Mouse (Mus musculus): ENCODE measurements around the gene Smyd3. TPM values are rescaled to one million over a fixed set of nuclear protein-coding genes. Genes with fewer than 3 reads are reported as not detected.

Smyd3 gene
- total RNA-seq, 4 experiments from 2014 or later = 7.0 to 8.3 (median 7.8) TPM

DNA sequence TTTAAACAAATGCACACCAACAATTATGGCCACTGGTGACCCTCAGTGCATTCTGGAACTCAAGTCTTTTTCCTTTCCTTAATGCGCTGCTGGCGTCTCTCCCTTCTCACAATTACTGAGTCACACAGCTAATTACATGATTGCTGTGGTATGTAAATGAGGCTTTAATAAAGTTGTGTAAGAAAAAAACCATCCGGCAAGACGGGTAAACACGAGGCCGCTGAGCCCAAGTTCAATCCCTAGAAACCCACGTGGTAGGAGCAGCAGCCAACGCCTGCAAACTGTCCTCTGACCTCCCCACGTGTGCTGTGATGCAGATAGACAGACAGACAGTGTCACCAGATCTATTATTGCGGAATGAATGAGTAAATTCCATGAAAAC lies 58.9 kb downstream of the Smyd3 start:
- DNase-seq (ENCODE audit: low spot score) = no peak

DNA sequence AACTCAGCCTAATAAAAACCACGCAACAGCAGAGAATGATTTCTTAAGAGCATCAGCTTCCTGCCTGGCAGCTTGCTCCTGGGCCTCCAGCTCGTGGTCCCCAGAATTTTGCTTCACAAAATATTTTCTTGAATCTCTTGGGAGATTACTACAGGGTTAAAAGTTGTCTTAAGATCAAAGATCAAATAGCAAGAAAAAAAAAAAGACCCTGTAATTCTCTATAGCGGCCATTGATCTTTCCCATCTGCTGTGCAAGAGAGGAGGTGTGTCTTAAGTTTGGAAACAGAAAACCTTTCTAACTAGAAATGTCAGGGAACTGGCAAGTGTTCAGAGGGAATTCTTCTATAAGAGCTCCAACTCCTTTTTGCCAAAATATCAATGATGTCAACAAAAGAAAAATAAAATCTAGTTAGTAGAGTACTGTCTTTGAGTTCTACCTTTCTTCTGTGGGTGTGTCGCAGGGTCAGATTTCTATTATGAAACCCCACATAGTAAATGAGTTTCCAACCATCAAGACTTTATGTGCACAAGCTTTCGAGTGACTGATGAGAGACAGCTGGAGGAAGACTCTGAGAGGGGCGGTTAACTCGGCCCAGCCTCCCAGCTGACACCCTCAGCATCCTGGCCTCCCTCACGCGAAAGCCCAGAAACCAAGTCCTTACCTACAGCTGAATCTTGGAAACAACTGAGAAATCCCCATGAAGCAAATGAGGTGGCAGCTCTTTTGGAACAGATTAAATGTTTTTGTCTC lies 59.4 kb downstream of the Smyd3 start:
- no peak for DNase-seq (ENCODE audit: low spot score)

DNA sequence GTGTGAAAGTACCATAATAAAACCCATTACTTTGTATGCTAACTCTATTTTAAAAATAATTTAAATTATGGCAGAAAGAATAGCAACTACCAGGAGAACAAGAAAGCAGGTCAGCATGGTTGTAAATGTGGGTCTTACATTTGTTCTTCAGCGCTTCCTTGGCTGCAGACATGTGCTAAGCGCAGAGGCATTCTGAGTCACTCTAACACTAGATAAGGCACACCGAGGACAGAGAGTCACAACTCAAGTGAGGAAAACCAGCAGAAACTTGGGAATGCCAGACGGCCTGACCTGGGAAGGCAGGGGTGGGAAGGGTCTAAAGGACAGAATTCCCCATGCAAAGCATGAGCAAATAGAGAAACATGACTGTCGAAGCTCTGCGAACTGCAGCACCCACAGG lies 63.2 kb downstream of the Smyd3 start:
- DNase-seq (ENCODE audit: low spot score) = no peak

DNA sequence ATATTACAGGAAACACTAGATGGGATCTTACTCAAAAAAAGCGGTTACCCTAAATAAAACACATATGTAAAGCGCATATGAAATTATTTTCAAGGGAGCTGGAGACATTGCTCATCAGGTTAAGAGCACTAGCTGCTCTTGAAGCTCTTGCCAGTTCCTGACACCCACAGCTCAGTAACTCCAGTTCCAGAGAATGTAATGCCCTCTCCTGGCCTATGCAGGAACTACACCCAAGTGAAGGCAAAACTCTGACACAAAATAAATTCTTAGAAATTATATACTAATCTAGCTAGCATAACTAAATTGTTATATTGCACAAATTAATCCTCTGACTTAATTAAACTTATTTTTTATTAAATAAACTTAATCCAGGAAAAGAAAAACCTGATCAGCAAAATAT lies 66.6 kb downstream of the Smyd3 start:
- DNase-seq (ENCODE audit: low spot score) = no peak

DNA sequence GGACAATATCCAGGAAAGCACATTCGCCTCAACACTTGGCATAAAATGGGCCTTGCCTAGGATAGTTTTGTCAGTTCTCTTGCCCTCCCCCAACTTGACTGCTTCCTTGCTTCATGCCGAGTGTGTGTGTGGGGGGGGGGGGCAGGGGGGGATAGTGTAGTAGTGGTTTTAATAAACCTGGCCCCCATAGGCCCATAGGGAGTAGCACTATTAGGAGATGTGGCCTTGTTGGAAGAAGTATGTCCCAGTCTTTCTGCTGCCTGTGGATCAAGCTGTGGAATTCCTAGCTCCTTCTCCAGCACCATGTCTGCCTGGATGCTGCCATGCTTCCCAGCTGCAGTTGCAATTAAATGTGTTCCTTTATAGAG lies 71.0 kb downstream of the Smyd3 start:
- no peak for DNase-seq (ENCODE audit: low spot score)

DNA sequence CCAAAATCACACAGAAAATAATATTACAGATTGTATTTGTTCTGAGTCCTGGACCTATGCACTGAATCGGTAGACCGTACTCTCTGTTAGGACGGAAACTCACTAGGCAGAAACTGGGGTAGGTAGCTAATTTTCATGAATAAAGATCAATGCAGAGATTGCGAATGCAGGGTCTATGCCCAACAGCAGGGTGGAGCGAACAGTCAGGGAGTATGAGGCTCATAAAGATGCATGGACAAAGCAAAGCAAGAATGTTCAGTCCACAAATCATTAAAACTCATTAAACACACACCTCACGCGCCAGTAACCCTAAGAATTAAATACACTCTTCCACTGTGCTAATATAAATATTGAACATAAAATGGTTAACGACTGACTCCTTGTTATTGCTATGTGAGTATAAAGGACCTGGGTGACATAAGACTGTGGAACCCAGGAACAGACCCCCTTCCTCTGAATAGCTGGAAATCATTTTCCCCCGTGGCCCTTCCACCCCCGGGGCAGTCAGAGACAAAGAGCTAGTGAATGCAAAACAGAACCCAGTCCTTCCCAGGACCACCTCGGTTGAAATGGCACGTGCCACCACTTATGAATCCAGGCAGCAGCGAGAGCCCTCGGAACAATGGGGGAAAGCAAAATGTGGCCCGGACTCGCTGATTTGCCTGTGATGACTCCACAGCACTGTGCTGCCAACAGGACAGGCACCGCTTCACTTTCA lies 71.6 kb downstream of the Smyd3 start:
- no peak for DNase-seq (ENCODE audit: low spot score)

DNA sequence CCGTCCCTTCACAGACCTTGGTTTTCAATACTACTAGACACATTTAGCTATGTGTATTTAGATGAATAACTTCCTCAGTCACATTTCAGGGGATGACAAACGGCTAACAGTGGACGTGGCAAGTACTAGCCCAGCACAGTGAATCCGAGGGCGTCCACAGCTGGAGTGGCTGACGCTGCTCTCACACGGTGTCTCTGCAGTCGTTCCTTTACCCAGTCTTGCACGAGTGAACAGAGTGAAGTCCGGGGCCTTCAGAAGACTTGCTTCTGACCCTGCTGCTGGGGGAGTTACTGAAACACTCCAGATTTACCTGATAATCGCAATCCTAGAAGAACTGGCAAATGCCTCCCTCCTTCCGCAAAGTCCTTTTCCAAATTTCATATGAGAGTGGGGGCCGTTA lies 74.0 kb downstream of the Smyd3 start:
- no peak for DNase-seq (ENCODE audit: low spot score)

DNA sequence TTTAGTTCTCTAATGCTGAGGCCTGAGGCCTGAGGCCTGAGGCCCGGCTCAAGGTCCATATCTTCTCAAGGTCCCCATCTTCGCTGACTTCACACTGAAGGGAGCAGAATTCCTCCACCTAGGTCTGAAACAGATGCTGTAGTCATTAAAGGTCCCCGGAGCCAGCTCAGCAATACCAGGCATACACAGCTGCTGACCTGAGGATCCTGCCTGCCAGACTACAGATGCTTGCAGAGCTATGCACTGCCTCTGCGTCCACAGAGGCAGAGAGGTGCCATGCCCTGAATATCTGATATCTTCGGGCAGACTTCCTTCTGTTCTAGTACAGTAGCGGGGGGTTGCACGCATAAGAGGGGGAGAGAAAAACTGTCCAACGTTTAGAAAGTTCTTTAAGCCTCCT lies 74.4 kb downstream of the Smyd3 start:
- DNase-seq (ENCODE audit: low spot score) = no peak

DNA sequence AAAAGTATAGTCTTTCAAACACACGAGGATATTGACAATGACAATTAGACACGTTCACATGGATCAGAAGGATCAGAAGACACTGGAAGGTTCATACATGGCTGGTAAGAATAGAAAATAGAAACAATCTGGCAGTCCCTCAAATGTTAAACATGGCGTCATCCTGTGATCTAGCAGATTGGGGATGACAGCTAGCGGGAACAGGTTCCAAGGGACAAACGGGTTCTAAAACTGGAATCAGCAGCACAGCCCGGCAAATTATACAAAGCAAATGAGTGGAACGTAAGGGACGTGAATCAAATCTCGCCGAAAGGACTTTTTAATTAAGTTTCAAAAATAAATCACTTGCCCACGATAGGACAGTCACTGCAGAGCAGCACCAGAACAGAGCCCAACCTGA lies 81.2 kb downstream of the Smyd3 start:
- no peak for DNase-seq (ENCODE audit: low spot score)

DNA sequence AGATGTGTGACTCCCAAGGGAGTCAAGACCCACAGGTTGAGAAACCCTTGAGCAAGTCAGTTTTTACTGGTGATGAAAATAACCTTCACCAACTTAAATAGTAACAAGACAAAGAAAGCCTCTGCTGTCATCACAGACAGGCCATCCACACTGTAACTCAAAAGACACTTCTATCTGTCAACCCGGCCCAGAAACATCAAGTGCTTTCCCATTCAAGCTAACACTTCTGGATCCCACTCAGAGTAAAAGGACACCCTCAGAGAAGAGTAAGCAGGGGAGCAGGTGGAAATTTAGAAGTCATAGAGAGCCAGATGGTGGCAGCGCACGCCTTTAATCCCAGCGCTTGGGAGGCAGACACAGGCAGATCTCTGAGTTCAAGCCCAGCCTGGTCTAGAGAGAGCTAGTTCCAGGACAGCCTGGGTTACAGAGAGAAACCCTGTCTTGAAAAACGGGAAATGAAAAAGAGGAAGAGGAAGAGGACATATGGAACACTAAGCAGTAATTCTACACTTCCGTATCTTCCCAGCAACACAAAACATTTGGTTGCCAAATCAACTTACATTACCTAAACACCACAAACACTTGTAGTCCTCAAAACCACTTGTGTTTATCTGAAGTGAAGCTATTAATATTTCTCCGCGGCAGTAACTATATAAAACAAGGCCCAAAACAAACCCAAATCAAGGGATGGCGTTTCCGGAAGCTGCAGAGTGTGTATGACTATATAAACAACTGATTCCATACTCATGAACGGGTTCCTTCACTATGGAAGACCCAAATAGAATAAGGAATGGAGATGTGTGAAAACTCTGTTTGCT lies 83.2 kb downstream of the Smyd3 start:
- peak; percentile 3 for DNase-seq (ENCODE audit: low spot score)

DNA sequence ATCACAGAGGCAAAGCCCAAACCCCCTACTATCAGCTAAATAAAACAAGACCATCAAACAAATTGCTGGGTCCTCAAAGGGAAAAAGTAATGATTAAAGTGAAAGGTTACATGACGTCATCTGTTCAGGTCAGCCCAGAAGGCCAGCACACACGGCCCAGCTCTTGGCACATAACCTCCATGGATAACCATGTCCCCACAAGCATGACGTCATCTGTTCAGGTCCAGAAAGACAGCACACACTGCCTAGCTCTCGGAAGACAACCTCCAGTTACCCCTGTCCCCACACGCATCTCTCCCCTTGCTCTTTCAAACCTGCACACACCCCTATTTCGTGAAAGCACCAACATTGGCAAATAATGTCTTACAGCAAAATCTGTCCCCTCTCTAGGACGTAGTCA lies 84.0 kb downstream of the Smyd3 start:
- DNase-seq (ENCODE audit: low spot score) = no peak

DNA sequence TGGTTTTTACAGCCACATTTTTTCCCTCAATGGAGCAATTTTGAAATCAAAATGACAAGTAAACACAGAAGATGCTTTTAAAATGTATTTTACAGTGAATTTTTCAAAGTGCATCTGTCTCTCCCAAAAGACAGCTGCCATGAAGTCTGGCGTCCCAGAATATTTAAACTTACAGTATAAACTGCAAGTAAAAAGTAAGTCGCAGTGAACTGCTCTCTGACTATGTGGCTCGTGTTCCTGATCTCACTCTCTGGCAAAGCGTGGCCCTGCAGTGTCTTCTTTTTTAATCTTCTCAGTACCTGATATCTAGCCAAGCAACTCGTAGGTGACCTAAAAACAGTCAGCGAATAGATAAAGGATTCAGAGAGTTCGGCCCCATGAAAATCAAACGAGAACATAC lies 84.5 kb downstream of the Smyd3 start:
- DNase-seq (ENCODE audit: low spot score) = no peak

DNA sequence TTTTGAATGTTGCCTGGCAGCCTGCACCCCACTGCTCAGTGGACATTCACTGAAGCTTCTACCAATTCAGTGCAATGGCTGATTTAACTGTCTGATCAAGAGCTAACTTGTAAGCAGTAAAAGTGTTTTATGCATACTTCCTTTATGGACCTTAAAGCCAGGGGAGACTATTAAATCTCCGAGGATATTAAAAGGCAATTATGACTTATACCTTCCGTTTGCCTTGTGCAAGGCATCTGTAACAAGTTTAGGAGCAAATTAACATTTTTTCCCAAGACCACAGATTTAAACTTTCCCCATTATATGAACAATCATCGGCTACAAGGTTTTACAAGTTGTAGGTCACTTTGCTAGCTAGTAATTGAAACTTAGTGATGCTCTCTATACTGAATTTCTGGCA lies 87.8 kb downstream of the Smyd3 start:
- DNase-seq (ENCODE audit: low spot score) = no peak

DNA sequence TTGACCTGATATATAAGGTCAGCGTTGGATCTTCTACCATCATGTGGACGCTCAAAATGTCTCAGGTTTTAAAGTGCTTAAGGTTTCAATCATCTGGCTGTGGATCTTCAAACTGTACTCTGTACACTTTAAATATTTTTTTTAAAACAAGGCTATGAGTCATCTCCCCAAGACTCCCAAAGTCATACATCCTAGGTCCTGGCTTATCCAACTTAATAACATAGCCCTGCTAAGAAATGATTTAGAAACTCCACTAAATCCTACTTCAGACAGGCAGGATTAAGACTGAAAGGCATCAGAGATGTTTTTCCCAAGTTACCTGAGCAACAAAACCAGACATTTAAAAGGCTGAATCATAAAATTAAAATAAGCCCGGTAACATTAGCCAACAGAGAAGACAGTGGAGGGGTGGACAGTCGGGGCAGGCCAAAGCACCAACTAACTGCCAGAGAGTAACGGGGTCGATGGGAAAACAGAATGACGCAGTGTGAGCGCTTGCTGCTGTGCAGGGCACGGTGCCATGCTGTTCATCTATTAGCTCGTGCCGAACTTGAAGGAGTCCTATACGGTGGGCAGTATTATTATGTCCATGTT lies 92.9 kb downstream of the Smyd3 start:
- DNase-seq (ENCODE audit: low spot score) = no peak

DNA sequence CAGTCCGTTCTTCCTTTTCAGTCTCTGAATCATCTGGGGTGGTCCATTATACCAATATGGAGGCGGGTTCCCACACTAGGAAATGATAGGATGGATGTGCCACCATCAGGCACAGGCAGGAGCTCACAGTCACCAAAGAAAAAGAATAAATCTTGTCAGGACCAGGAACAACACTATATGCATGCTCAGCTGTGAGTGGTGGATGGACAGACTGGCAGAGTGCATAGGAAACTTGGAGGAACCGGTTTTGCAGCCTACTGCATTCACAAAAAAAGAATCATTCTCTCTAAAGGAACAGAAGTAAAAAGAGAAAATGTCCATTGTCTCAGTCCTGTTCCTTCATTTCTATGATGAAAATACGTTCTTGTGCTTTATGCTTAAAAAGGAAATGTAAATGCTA lies 98.8 kb downstream of the Smyd3 start:
- no peak for DNase-seq (ENCODE audit: low spot score)

DNA sequence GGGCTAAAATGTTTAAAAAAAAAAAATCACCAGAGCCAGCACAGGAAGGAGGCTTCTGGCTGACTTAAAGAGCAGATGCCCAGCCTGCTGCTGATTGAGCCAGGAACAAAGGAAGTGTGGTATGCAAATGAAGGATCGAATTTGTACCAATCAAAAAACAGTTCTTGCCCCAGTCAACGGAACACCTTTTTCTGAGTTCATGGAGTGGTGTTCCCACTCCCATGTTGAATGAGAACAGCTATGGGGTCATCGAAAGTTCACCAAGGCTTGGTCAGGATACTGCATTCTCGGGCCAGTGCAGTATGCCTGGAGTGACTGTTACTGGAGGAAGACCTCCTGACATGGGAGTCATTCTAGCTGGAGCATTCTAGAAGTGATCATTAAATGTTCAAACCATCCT lies 109.8 kb downstream of the Smyd3 start:
- DNase-seq (ENCODE audit: low spot score) = no peak

DNA sequence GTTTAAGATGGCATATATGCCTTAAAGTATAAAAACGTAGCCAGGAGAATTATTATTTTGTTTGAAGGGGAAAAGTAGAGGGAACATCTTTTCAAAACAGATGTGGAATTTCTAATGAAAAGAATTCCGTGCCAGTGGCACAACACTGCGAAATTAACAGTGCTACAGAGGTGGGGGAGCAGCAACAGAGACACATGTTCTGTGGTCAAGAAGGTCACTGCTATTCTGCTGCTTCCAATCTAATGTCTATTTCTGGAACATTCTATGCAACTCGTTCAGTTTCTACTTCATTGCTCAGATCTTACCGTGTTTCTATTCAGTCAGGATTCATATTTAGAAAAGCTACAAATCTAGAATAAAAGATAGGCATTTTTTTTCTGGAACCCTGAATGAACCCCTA lies 117.0 kb downstream of the Smyd3 start:
- no peak for DNase-seq (ENCODE audit: low spot score)

DNA sequence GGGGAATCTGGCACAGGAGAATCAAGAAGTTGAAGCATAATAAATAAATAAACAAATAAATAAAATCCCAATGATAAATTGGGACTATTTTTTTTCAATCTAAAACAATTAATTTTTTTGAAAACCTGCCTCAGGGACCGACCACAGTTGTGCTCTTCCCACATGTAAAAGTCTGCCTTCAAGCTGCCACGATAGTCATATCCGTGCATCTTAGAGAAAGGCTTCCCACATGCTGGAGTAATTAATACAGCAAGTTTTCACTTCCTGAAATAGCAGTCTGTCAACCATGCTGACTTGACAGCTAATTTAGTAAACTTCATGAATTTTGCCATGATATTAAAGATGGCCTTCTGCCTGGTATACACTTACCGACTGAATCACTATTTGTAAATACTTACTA lies 119.2 kb downstream of the Smyd3 start:
- no peak for DNase-seq (ENCODE audit: low spot score)

DNA sequence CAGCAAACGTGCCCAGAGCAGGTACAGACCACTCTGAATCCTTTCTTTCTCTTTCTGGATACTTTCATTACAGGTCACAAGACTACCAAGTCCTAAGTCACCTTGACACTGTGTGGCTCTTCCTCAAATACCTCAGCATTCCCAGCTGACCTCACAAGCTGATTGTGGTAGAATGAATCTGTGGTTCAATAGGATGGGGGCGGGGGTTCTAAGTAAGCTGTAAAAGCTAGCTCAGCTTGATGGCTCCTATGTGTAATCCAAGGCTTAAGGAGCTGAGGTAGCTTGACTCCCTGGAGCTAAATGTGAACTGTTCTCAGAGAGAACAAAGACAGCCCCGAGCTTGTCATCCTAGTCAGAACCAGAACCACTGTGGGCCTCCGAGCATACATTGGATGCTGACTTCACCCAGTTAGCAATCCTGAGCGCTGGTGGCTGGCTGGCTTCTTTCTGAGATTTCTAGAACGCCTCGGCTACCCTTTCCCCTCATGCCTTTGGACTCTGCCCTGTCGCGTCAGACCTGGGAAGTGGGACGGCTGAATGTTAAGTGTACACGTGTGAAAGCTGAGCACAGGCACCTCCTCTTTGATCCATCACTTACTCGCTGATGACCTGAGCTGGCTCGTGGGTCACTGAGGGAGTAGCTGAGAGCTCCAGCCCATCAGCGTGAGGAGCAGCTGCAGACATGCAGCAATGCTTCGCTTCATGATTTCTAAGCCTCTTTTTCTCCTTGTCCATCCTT lies 131.4 kb downstream of the Smyd3 start:
- DNase-seq (ENCODE audit: low spot score) = no peak

DNA sequence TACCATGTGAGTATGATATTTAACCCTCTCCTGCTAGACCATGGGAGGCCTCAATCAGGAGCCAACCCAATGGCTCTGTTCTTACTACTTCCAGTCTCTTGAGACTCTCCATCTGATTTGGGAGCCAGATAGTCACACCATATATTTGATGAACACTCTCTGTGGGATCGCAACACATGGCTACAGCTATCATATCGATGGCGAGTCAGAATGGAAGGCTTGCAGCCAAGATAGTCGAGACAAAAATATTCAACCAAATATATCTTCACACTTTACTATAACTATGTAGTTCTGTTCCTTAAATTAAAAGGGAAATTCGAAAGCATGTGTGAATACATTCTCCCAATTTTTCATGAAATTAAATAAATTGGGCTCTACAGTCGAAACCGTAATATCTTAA lies 132.2 kb downstream of the Smyd3 start:
- DNase-seq (ENCODE audit: low spot score) = no peak

DNA sequence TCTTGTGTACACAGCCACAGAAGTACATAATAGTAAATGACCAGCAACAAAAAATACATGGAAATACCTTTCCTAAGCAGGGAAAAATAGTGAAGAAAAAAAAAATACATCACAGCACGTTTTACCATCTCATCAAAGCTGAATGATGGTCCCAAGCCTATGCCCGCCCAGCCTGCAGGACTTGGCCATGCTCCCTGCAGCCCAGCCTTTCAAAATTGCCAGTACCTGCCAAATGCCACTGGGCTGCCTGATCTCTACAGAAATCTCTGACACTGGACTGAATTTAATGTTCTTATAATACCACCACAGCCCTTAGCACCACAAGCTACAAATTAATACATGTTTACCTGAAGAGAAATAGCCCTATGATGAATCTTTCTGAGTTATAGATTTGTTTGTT lies 133.5 kb downstream of the Smyd3 start:
- no peak for DNase-seq (ENCODE audit: low spot score)

DNA sequence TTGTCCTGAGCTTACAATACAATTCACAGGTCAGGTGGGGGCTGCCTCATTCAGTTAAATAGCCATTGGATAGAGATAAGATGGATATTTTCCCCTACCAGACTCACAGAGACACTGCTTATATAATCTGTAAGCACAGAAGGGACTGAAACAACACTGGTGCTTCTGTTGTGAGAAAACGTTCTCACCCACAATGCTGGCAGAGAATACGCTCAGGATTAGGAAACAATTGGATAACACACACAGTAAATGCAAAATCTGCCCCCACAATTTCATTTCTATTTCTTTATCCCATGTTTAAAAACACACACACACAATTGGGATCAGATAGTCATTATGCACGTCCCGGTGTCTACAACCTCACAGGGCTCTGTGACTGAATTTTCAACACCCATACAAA lies 139.7 kb downstream of the Smyd3 start:
- no peak for DNase-seq (ENCODE audit: low spot score)

Measured in heart, adult 8-10 months (tissue).